Mouse (Mus musculus) monocyte, adult 2 months (primary cell): ENCODE data around the gene Wfdc9.

Experiments used
- DNase-seq, 2 experiments: peaks; one replicate each; pipeline ENCODE4 v3.0.0; 2022; ENCODE audit warnings: low spot score in 2 of 2, low read depth in 1 of 2

Gene Wfdc9

GRCm38 (mm10) chr2:164656483-164656882 lies at the start of gene Wfdc9:
Gene Wfdc9, minus strand, starts transcription at chr2:164656583.
- DNase-seq = no peak

GRCm38 (mm10) chr2:164705991-164706390 lies 49.6 kb upstream of the Wfdc9 start:
- DNase-seq = no peak

GRCm38 (mm10) chr2:164705328-164705727 lies 48.9 kb upstream of the Wfdc9 start:
- no peak for DNase-seq

- no peak for DNase-seq
Observed at GRCm38 (mm10) chr2:164704235-164704634, 47.9 kb upstream of the Wfdc9 start.

GRCm38 (mm10) chr2:164701761-164702160 lies 45.4 kb upstream of the Wfdc9 start:
- no peak for DNase-seq

GRCm38 (mm10) chr2:164700959-164701358 lies 44.6 kb upstream of the Wfdc9 start:
- no peak for DNase-seq

GRCm38 (mm10) chr2:164698201-164698600 lies 41.8 kb upstream of the Wfdc9 start, which contains the start of gene Spint4:
Gene Spint4, plus strand, starts transcription at chr2:164698501.
- DNase-seq = no peak

- no peak for DNase-seq
Observed at GRCm38 (mm10) chr2:164684807-164685206, 28.4 kb upstream of the Wfdc9 start, which contains the start of gene Wfdc13. Gene Wfdc13, plus strand, starts transcription at chr2:164685107.

GRCm38 (mm10) chr2:164679906-164680305 lies 23.5 kb upstream of the Wfdc9 start:
- DNase-seq = no peak

GRCm38 (mm10) chr2:164678848-164679625 lies 22.7 kb upstream of the Wfdc9 start:
- DNase-seq = peak; percentile 8 to 9

- DNase-seq = no peak
Observed at GRCm38 (mm10) chr2:164676916-164677685, 20.7 kb upstream of the Wfdc9 start.

GRCm38 (mm10) chr2:164676103-164676502 lies 19.7 kb upstream of the Wfdc9 start:
- no peak for DNase-seq

GRCm38 (mm10) chr2:164673987-164674386 lies 17.6 kb upstream of the Wfdc9 start, which contains the start of gene Wfdc11:
Gene Wfdc11, minus strand, starts transcription at chr2:164674087.
- DNase-seq = no peak

- DNase-seq = no peak
Observed at GRCm38 (mm10) chr2:164670938-164671337, 14.6 kb upstream of the Wfdc9 start.

- DNase-seq = no peak
Observed at GRCm38 (mm10) chr2:164670261-164670660, 13.9 kb upstream of the Wfdc9 start.

- no peak for DNase-seq
Observed at GRCm38 (mm10) chr2:164664851-164665250, 8.5 kb upstream of the Wfdc9 start.

- peak in 1 of 2 experiments; percentile 59 for DNase-seq
Observed at GRCm38 (mm10) chr2:164655858-164656257, 525 bp downstream of the Wfdc9 start, which contains the start of gene Wfdc10. Gene Wfdc10, plus strand, starts transcription at chr2:164656046.

GRCm38 (mm10) chr2:164641881-164642673 lies 14.3 kb downstream of the Wfdc9 start:
- no peak for DNase-seq

GRCm38 (mm10) chr2:164641129-164641528 lies 15.3 kb downstream of the Wfdc9 start:
- peak; percentile 33 to 34 for DNase-seq

- DNase-seq = no peak
Observed at GRCm38 (mm10) chr2:164638696-164639095, 17.7 kb downstream of the Wfdc9 start, which contains the start of gene Wfdc16. Gene Wfdc16, minus strand, starts transcription at chr2:164638796.

- no peak for DNase-seq
Observed at GRCm38 (mm10) chr2:164635266-164635665, 21.1 kb downstream of the Wfdc9 start.
